Mouse (Mus musculus) forebrain, embryonic 11.5 days (tissue): Measurements from ENCODE around the gene Htr2a. TPM values are rescaled to one million over a fixed set of nuclear protein-coding genes. Genes with fewer than 3 reads are reported as not detected.
A peak's percentile ranks its signal among the peaks of the same experiment; 100 is the strongest.

Experiments
- ATAC-seq: fragments of 200-750 bp; cut with Nextera tagmentation; replicated peaks from 2 replicates; pipeline ENCODE4 v1.8.0; 2017; ENCODE audit warnings: moderate TSS enrichment; ENCODE audit not compliant: low FRiP score
- DNase-seq: peaks from one replicate; pipeline ENCODE4 v3.0.0-alpha.2; 2017; ENCODE audit warnings: low spot score
- H3K27ac ChIP-seq: fragments of 300-500 bp; sonication (generic); 2 replicates; pipeline ENCODE4 v1.5.1; 2014; ENCODE audit warnings: low read depth, low read length
- H3K27me3 ChIP-seq: fragments of 300-500 bp; sonication (generic); 2 replicates; pipeline ENCODE4 v1.6.1; 2014; ENCODE audit warnings: mild to moderate bottlenecking, low read length, mixed read lengths; ENCODE audit not compliant: control insufficient read depth, insufficient read depth
- H3K36me3 ChIP-seq: fragments of 300-500 bp; sonication (generic); 2 replicates; pipeline ENCODE4 v1.6.1; 2014; ENCODE audit warnings: mild to moderate bottlenecking, low read length, moderate library complexity, mixed read lengths; ENCODE audit not compliant: control insufficient read depth, insufficient read depth
- H3K4me1 ChIP-seq: fragments of 300-500 bp; sonication (generic); replicated peaks from 2 replicates; pipeline ENCODE4 v1.6.1; 2014; ENCODE audit warnings: low read length, mixed read lengths; ENCODE audit not compliant: control insufficient read depth, insufficient read depth
- H3K4me2 ChIP-seq: fragments of 300-500 bp; sonication (generic); 2 replicates; pipeline ENCODE4 v1.6.1; 2014; ENCODE audit warnings: low read depth, mild to moderate bottlenecking, low read length, moderate library complexity, mixed read lengths; ENCODE audit not compliant: severe bottlenecking
- H3K4me3 ChIP-seq: fragments of 300-500 bp; sonication (generic); 2 replicates; pipeline ENCODE4 v1.5.1; 2014; ENCODE audit warnings: low read depth, low read length
- H3K9ac ChIP-seq: fragments of 300-500 bp; sonication (generic); 2 replicates; pipeline ENCODE4 v1.6.1; 2014; ENCODE audit warnings: low read length
- H3K9me3 ChIP-seq: fragments of 300-500 bp; sonication (generic); 2 replicates; pipeline ENCODE4 v1.6.1; 2016; ENCODE audit warnings: low read length, mixed read lengths; ENCODE audit not compliant: control insufficient read depth
- WGBS: fragments of 180-500 bp; shearing (Covaris S2); extraction: QIAGEN DNeasy Blood & Tissue Kit; methylation state at CpG from one replicate; pipeline ENCODE4 v1.1.7; 2014; 5-methylcytosine and 5-hydroxymethylcytosine counted together
- polyA plus RNA-seq: library from polyadenylated mRNA; unstranded; fragments of >200 nt; fragmentation: Nextera tagmentation; extraction: Ambion mirVana; gene quantifications from 2 replicates; pipeline ENCODE4 v1.2.1, GENCODE M21; 2014

Htr2a gene
- polyA plus RNA-seq, result 0.39 and 0.47 TPM in 2 replicates

GRCm38 (mm10) chr14:74640819-74641381 lies at the start of gene Htr2a:
TSS of gene Htr2a (plus strand) at chr14:74640840.
- WGBS, result under 1% methylated on average over 20 of the region's 20 CpGs
- H3K36me3 ChIP-seq, result no peaks in the 10 kb centered on the region
- H3K9ac ChIP-seq, result peak within 1 kb of the TSS; percentile 54
- H3K4me2 ChIP-seq, result peak within 1 kb of the TSS; percentile 79
- H3K27me3 ChIP-seq, result peaks cover 7% of the 10 kb centered on the region; the same call in 1 of the 2 replicates
- no peak within 1 kb of the TSS for H3K27ac ChIP-seq
- ATAC-seq (peak; percentile 62; the same call in 1 of the 2 replicates), DNase-seq (peak; percentile 63)
- no peaks in the 10 kb centered on the region for H3K9me3 ChIP-seq
- peaks cover 9% of the 10 kb centered on the region for H3K4me1 ChIP-seq
- H3K4me3 ChIP-seq, result peak within 1 kb of the TSS; percentile 37

GRCm38 (mm10) chr14:74601333-74602087 lies 39.1 kb upstream of the Htr2a start:
- Histone ChIP-seq H3K4me2 (no peak overlapping the region), H3K27ac (no peak overlapping the region), H3K4me1 (no peaks in the 10 kb centered on the region), H3K9ac (no peak overlapping the region), H3K9me3 (no peaks in the 10 kb centered on the region), H3K27me3 (no peaks in the 10 kb centered on the region), H3K4me3 (no peak overlapping the region), H3K36me3 (no peaks in the 10 kb centered on the region)
- ATAC-seq (no peak), DNase-seq (no peak)
- WGBS, result 76% methylated on average over 5 of the region's 5 CpGs

- H3K27ac ChIP-seq, result no peak overlapping the region
- no peak overlapping the region for H3K4me2 ChIP-seq
- H3K9ac ChIP-seq, result no peak overlapping the region
- H3K9me3 ChIP-seq, result no peaks in the 10 kb centered on the region
- ATAC-seq (peak; percentile 76; the same call in 1 of the 2 replicates), DNase-seq (peak; percentile 66)
- no peaks in the 10 kb centered on the region for H3K36me3 ChIP-seq
- H3K27me3 ChIP-seq, result no peaks in the 10 kb centered on the region
- H3K4me1 ChIP-seq, result no peaks in the 10 kb centered on the region
- 56% methylated on average over 7 of the region's 7 CpGs for WGBS
- H3K4me3 ChIP-seq, result no peak overlapping the region
Observed at GRCm38 (mm10) chr14:74602543-74602942, 38.1 kb upstream of the Htr2a start.

DNA sequence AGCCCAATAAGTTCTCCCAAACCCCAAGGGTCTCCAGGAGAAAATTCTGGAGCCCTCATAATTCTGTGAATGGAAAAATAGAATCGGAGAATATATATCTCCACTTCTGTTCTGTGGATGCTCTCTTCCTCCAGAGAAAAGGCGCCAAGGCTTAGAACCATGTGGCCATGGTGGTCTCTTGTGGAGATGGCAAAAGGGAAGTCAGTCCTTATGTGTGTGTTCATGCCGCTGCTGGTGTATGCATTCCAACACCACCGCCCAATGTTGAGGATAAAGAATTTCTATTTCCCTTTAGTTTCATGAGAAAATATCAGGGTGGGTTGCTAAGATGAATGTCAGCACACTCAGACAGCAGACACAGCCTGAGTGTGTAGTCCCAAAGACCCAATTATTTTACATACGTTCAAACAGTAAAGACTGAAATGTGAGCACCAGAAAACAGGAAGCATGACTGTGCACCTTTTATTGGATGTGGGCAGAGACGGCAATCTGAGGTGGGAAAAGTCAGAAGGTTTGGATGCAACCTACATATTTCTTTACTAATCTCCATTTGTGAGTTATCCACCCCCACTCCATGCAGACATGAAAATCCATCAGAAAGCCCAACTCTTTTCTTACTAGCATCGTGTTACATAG lies 37.4 kb upstream of the Htr2a start:
- H3K36me3 ChIP-seq, result no peaks in the 10 kb centered on the region
- H3K27ac ChIP-seq, result no peak overlapping the region
- H3K4me1 ChIP-seq, result no peaks in the 10 kb centered on the region
- H3K9me3 ChIP-seq, result no peaks in the 10 kb centered on the region
- H3K4me3 ChIP-seq, result no peak overlapping the region
- ATAC-seq (no peak), DNase-seq (no peak)
- H3K27me3 ChIP-seq, result no peaks in the 10 kb centered on the region
- WGBS, result 87% methylated on average over 7 of the region's 7 CpGs
- H3K4me2 ChIP-seq, result no peak overlapping the region
- H3K9ac ChIP-seq, result no peak overlapping the region

DNA sequence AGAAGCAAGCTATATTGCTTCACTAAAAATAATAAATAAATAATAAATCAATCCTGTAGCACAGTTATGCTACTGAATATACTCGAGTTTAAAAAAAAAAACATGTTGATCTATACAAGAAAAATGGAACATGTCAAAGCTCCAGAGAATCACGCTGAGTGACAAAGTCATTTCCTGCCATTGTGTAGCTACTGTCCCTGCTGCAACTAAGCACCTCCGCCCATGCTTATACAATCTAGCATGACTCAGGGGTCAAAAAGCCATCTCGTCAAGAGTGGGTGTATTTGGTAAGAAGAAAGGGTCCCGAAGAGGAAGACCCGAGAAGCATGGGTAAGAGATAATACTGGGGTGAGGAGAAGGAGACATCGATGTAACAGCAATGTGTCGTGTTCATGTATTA lies 29.3 kb upstream of the Htr2a start:
- Histone ChIP-seq H3K4me1 (no peaks in the 10 kb centered on the region), H3K4me2 (no peak overlapping the region), H3K27me3 (no peaks in the 10 kb centered on the region), H3K4me3 (no peak overlapping the region), H3K36me3 (no peaks in the 10 kb centered on the region), H3K9ac (no peak overlapping the region), H3K27ac (no peak overlapping the region), H3K9me3 (no peaks in the 10 kb centered on the region)
- DNase-seq, result no peak
- WGBS, result 87% methylated on average over 8 of the region's 8 CpGs
- no peak for ATAC-seq

DNA sequence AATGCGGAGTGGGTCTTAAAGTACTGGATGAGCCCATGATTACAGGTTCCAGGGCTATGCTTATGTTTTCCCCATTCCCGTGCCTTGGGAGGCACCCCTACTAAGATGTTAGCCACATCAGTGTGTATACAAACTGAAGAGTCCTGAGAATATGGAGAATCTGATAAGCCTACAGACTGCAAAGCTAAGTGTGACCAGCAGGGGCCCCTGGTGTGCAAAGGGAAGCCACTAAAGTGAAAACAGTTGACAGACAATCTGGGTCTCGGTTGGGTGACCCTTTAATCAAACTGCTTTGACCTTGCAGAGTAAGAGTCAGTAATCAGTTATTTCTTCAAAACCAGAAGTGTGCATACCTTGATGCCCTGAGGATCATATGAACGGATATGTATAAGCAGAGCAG lies 21.8 kb upstream of the Htr2a start:
- Histone ChIP-seq H3K4me1 (no peaks in the 10 kb centered on the region), H3K9me3 (peaks cover 4% of the 10 kb centered on the region; the same call in 1 of the 2 replicates), H3K4me3 (no peak overlapping the region), H3K36me3 (no peaks in the 10 kb centered on the region), H3K9ac (no peak overlapping the region), H3K27me3 (no peaks in the 10 kb centered on the region), H3K4me2 (no peak overlapping the region), H3K27ac (no peak overlapping the region)
- DNase-seq (no peak), ATAC-seq (no peak)
- 69% methylated on average over 4 of the region's 4 CpGs for WGBS

DNA sequence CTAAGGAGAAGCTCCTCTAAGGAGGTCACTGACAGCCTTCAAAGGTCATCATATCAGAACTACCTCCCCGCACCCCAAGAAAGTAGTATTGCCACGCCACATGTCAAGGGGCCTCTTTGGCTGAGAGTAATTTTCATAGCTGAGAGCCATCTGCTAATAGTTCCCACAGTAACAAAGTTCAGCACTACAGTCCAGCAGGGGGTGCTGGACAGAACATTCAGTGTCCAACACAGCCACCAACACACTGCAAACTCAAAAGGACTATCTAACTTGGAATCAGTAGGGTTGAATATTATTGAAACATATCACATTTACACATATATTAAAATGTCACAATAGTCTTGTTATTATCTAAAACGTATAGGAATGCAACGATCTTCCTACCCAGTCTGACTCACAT lies 2.6 kb upstream of the Htr2a start:
- Histone ChIP-seq H3K36me3 (no peaks in the 10 kb centered on the region), H3K9ac (no peak overlapping the region), H3K27ac (no peak overlapping the region), H3K4me1 (peaks cover 7% of the 10 kb centered on the region), H3K9me3 (no peaks in the 10 kb centered on the region), H3K4me3 (no peak overlapping the region), H3K27me3 (peaks cover 7% of the 10 kb centered on the region; the same call in 1 of the 2 replicates), H3K4me2 (no peak overlapping the region)
- DNase-seq, result no peak
- 85% methylated on average over 4 of the region's 4 CpGs for WGBS
- ATAC-seq, result no peak

DNA sequence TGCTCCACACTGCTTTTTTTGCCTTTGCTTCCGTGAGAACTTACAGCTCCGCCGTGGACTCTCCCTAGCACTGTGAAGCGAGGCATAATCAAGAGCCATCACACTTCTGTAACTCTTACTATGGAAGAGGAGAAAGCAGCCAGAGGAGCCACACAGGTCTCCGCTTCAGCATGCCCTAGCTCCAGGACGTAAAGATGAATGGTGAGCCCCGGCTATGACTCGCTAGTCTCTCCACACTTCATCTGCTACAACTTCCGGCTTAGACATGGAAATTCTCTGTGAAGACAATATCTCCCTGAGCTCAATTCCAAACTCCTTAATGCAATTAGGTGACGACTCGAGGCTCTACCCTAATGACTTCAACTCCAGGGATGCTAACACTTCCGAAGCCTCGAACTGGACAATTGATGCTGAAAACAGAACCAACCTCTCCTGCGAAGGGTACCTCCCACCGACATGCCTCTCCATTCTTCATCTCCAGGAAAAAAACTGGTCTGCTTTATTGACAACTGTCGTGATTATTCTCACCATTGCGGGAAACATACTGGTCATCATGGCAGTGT lies 1.1 kb downstream of the Htr2a start:
- no peak overlapping the region for H3K27ac ChIP-seq
- peaks cover 9% of the 10 kb centered on the region for H3K4me1 ChIP-seq
- WGBS, result 10% methylated on average over 17 of the region's 17 CpGs
- no peaks in the 10 kb centered on the region for H3K9me3 ChIP-seq
- no peak; the same call in 1 of the 2 replicates for ATAC-seq
- no peaks in the 10 kb centered on the region for H3K36me3 ChIP-seq
- H3K4me3 ChIP-seq, result peak overlapping the region; percentile 37
- peaks cover 7% of the 10 kb centered on the region; the same call in 1 of the 2 replicates for H3K27me3 ChIP-seq
- peak overlapping the region; percentile 79 for H3K4me2 ChIP-seq
- peak overlapping the region; percentile 54 for H3K9ac ChIP-seq
- DNase-seq, result peak; percentile 52
